Mouse (Mus musculus) spleen, adult 2 months (tissue): ENCODE measurements around the gene Rapgef3. TPM values are rescaled to one million over a fixed set of nuclear protein-coding genes. Genes with fewer than 3 reads are reported as not detected.

Experiments
- DNase-seq, 2 experiments: peaks; one replicate each; pipeline versions ENCODE4 v3.0.0 to v3.0.0-alpha.2; 2012 to 2021; ENCODE audit warnings: low spot score in 2 of 2, low read depth in 1 of 2
- H3K27ac ChIP-seq: fragments of 200-500 bp; 2 replicates; pipeline ENCODE4 v1.5.1; 2012; ENCODE audit warnings: low read length, inconsistent platforms; ENCODE audit not compliant: insufficient read depth
- H3K27me3 ChIP-seq: fragments of 200-500 bp; 2 replicates; pipeline ENCODE4 v1.6.1; 2012; ENCODE audit warnings: mild to moderate bottlenecking, moderate library complexity, low read length, inconsistent platforms; ENCODE audit not compliant: control insufficient read depth, insufficient read depth
- H3K36me3 ChIP-seq: fragments of 200-500 bp; 2 replicates; pipeline ENCODE4 v1.6.1; 2012; ENCODE audit warnings: mild to moderate bottlenecking, low read length, inconsistent platforms; ENCODE audit not compliant: control insufficient read depth, insufficient read depth
- H3K4me1 ChIP-seq: fragments of 200-500 bp; 2 replicates; pipeline ENCODE4 v1.6.1; 2011; ENCODE audit warnings: inconsistent platforms; ENCODE audit not compliant: control insufficient read depth, insufficient read depth, insufficient read length
- H3K4me3 ChIP-seq: fragments of 200-500 bp; 2 replicates; pipeline ENCODE4 v1.5.1; 2011; ENCODE audit warnings: mild to moderate bottlenecking, inconsistent platforms; ENCODE audit not compliant: insufficient read depth, insufficient read length; ENCODE audit errors: extremely low read depth
- CTCF ChIP-seq: fragments of 200-500 bp; IDR thresholded peaks from 2 replicates; pipeline ENCODE4 v1.5.1; 2011; ENCODE audit warnings: mild to moderate bottlenecking, inconsistent platforms; ENCODE audit not compliant: insufficient read depth, insufficient read length, insufficient replicate concordance; ENCODE audit errors: extremely low read depth
- POLR2A ChIP-seq: fragments of 200-500 bp; IDR thresholded peaks from 2 replicates; pipeline ENCODE4 v1.6.1; 2011; ENCODE audit warnings: low read depth, low read length, inconsistent platforms
- WGBS: fragments of 180-500 bp; shearing (Covaris S2); methylation state at CpG from one replicate; pipeline ENCODE4 v1.1.7; 2018; 5-methylcytosine and 5-hydroxymethylcytosine counted together
- polyA plus RNA-seq: library from polyadenylated mRNA; depleted of rRNA; stranded (reverse); fragments of >200 nt; gene quantifications from 2 replicates; pipeline ENCODE4 v1.2.3, GENCODE M21; 2012

Rapgef3 gene
- polyA plus RNA-seq, 1 experiment = 28.8 TPM

- Histone ChIP-seq H3K27me3 (no peaks in the 10 kb centered on the region), H3K4me3 (no peak overlapping the region), H3K4me1 (peaks cover 12% of the 10 kb centered on the region; the same call in 1 of the 2 replicates), H3K27ac (no peak overlapping the region), H3K36me3 (peaks cover 32% of the 10 kb centered on the region)
- 62% methylated on average over 6 of the region's 6 CpGs for WGBS
- TF ChIP-seq CTCF = no peak
- no peak for TF ChIP-seq POLR2A
- DNase-seq = no peak
These were observed 44.4 kb upstream of the Rapgef3 start for GRCm38 (mm10) chr15:97812126-97812525.

- Histone ChIP-seq H3K4me3 (no peak overlapping the region), H3K4me1 (peaks cover 6% of the 10 kb centered on the region; the same call in 1 of the 2 replicates), H3K27ac (no peak overlapping the region), H3K27me3 (no peaks in the 10 kb centered on the region), H3K36me3 (peaks cover 38% of the 10 kb centered on the region)
- WGBS = 83% methylated on average over 9 of the region's 9 CpGs
- TF ChIP-seq CTCF (no peak), POLR2A (no peak)
- DNase-seq = no peak
These were observed 43.5 kb upstream of the Rapgef3 start for GRCm38 (mm10) chr15:97811307-97811706.

GRCm38 (mm10) chr15:97810399-97810798 is 42.6 kb upstream of the Rapgef3 start:
- 88% methylated on average over 5 of the region's 5 CpGs for WGBS
- Histone ChIP-seq H3K27me3 (no peaks in the 10 kb centered on the region), H3K4me3 (no peak overlapping the region), H3K27ac (no peak overlapping the region), H3K4me1 (peaks cover 6% of the 10 kb centered on the region; the same call in 1 of the 2 replicates), H3K36me3 (peaks cover 40% of the 10 kb centered on the region)
- DNase-seq = no peak
- no peak for TF ChIP-seq CTCF
- TF ChIP-seq POLR2A = no peak

GRCm38 (mm10) chr15:97809942-97810341 is 42.2 kb upstream of the Rapgef3 start:
- peaks cover 40% of the 10 kb centered on the region for H3K36me3 ChIP-seq
- peak in 1 of 2 experiments; percentile 37 for DNase-seq
- peaks cover 6% of the 10 kb centered on the region; the same call in 1 of the 2 replicates for H3K4me1 ChIP-seq
- H3K27ac ChIP-seq = no peak overlapping the region
- 88% methylated on average over 5 of the region's 5 CpGs for WGBS
- TF ChIP-seq CTCF (peak; percentile 55; the same call in 1 of the 2 replicates), POLR2A (no peak)
- no peak overlapping the region for H3K4me3 ChIP-seq
- no peaks in the 10 kb centered on the region for H3K27me3 ChIP-seq

- Histone ChIP-seq H3K27ac (no peak overlapping the region), H3K36me3 (peaks cover 43% of the 10 kb centered on the region), H3K27me3 (no peaks in the 10 kb centered on the region), H3K4me1 (peaks cover 6% of the 10 kb centered on the region; the same call in 1 of the 2 replicates), H3K4me3 (no peak overlapping the region)
- WGBS = 90% methylated on average over 14 of the region's 14 CpGs
- DNase-seq = no peak
- no peak for TF ChIP-seq CTCF
- TF ChIP-seq POLR2A = no peak
These were observed 41.4 kb upstream of the Rapgef3 start for GRCm38 (mm10) chr15:97809206-97809605.

GRCm38 (mm10) chr15:97808532-97808931 is 40.8 kb upstream of the Rapgef3 start:
- Histone ChIP-seq H3K4me1 (peaks cover 2% of the 10 kb centered on the region; the same call in 1 of the 2 replicates), H3K27me3 (no peaks in the 10 kb centered on the region), H3K4me3 (no peak overlapping the region), H3K27ac (no peak overlapping the region), H3K36me3 (peaks cover 43% of the 10 kb centered on the region)
- TF ChIP-seq POLR2A (no peak), CTCF (no peak)
- DNase-seq = no peak
- 93% methylated on average over 14 of the region's 14 CpGs for WGBS

GRCm38 (mm10) chr15:97807867-97808266 is 40.1 kb upstream of the Rapgef3 start:
- Histone ChIP-seq H3K4me3 (no peak overlapping the region), H3K27me3 (no peaks in the 10 kb centered on the region), H3K27ac (no peak overlapping the region), H3K4me1 (no peaks in the 10 kb centered on the region), H3K36me3 (peaks cover 43% of the 10 kb centered on the region)
- WGBS = 91% methylated on average over 12 of the region's 12 CpGs
- TF ChIP-seq POLR2A (no peak), CTCF (no peak)
- no peak for DNase-seq
